Mouse (Mus musculus): Measurements from ENCODE around the gene Unc93b1.

- TF ChIP-seq POLR2A (IDR thresholded peaks at IDR 0.05; ENCODE audit: borderline replicate concordance, insufficient read depth, low read length) (no peak), CTCF (IDR thresholded peaks at IDR 0.05; ENCODE audit: borderline replicate concordance, insufficient read depth, low read depth, low read length) (no peak)
These were observed 12.2 kb upstream of the Unc93b1 start for GRCm38 (mm10) chr19:3922661-3923371.
